22 mouse cellular contexts compared by ENCODE assay signal in the genomic region with DNA sequence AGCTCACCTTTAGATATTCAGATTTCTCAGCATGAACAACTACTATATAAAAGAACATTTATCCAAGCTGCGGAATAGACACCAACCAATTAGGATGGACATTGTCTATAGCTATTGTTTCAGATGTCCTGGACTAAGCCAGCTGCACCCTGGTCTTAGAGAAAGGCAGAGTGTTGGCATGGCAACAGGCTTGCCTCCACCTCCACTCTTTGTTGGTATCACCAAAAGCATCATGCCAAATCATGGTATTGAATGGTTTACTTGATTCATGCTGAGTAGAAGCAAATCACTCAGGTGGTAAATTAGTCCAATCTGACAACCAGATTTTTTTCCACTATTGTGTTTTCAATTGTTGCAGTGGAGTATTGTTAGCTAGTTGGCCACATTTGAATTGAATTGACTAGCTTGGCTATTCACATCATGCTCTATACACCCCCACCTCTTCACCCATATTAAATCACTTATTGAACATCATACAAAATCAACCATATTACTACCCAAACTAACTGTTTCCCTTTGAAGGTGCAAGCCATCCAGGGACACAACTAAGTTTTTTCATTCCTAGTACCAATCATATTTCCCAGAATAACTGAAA. TPM values are rescaled to one million over a fixed set of nuclear protein-coding genes. Genes with fewer than 3 reads are reported as not detected.
A peak's percentile ranks its signal among the peaks of the same experiment; 100 is the strongest.
DNase-seq lines count a peak whose midpoint lies in the region; ATAC-seq lines count a peak whose summit lies in the region.
"Had no signal": no experiment of that assay in that cellular context is flagged by ENCODE, and none has a peak within 500 bp of the region (broad histone marks: within the 10 kb centered on the region; RNA-seq: fewer than 3 reads in every experiment).

No protein-coding gene starts in this region.

- H3K9ac ChIP-seq in hindbrain, embryonic 16.5 days (ENCODE audit: low read depth, low read length), result no peak overlapping the region
- H3K9ac ChIP-seq in forebrain, embryonic 15.5 days (replicated peaks), result no peak overlapping the region
- no peak overlapping the region for H3K9ac ChIP-seq in neural tube, embryonic 11.5 days (ENCODE audit: low read length)
- H3K9ac ChIP-seq: embryonic facial prominence, embryonic 13.5 days; heart, embryonic 13.5 days; limb, embryonic 13.5 days; liver, embryonic 15.5 days had no signal

- no peak for ATAC-seq in hindbrain, embryonic 16.5 days
- ATAC-seq in forebrain, embryonic 15.5 days (replicated peaks), result peak; percentile 74
- peak; percentile 94 for ATAC-seq in neural tube, embryonic 11.5 days (ENCODE audit: insufficient read depth, low FRiP score, low TSS enrichment)
- ATAC-seq: Patski had no signal

- peak; percentile 31 for DNase-seq in hindbrain, embryonic 10.5 days (ENCODE audit: low spot score)
- DNase-seq in embryo, embryonic 10 days (ENCODE audit: low spot score), result peak; percentile 73
- DNase-seq in neural tube, embryonic 11.5 days (ENCODE audit: low spot score), result peak; percentile 43
- DNase-seq in heart, adult 9 months (ENCODE audit: low spot score in 2 of 2), result no peak
- no peak for DNase-seq in gastrocnemius, postnatal 4 days (ENCODE audit: low spot score in 2 of 2)
- no peak for DNase-seq in heart, embryonic 10.5 days (ENCODE audit: low spot score)
- DNase-seq: cerebellum, adult 8-10 months; gastrocnemius, postnatal 25 days; kidney, adult 18-20 months; kidney, postnatal 25 days; layer of hippocampus, adult 9-11 months; lung, postnatal 14 days; thymus, postnatal 36 days had no signal

- no peaks in the 10 kb centered on the region for H3K9me3 ChIP-seq in hindbrain, embryonic 10.5 days
- H3K9me3 ChIP-seq in hindbrain, embryonic 16.5 days (ENCODE audit: control insufficient read depth, low read length), result no peaks in the 10 kb centered on the region
- no peaks in the 10 kb centered on the region for H3K9me3 ChIP-seq in forebrain, embryonic 15.5 days
- no peaks in the 10 kb centered on the region for H3K9me3 ChIP-seq in neural tube, embryonic 11.5 days (ENCODE audit: control insufficient read depth, low read length)
- H3K9me3 ChIP-seq in heart, embryonic 10.5 days, result no peaks in the 10 kb centered on the region
- H3K9me3 ChIP-seq: embryonic facial prominence, embryonic 13.5 days; limb, embryonic 13.5 days; liver, embryonic 15.5 days had no signal

- no peak overlapping the region for H3K4me2 ChIP-seq in hindbrain, embryonic 16.5 days (ENCODE audit: low read length)
- no peak overlapping the region for H3K4me2 ChIP-seq in forebrain, embryonic 15.5 days (replicated peaks)
- H3K4me2 ChIP-seq in neural tube, embryonic 11.5 days (ENCODE audit: low read depth), result no peak overlapping the region
- H3K4me2 ChIP-seq: embryonic facial prominence, embryonic 13.5 days; heart, embryonic 13.5 days; limb, embryonic 13.5 days; liver, embryonic 15.5 days had no signal

- H3K27ac ChIP-seq in hindbrain, embryonic 10.5 days, result no peak overlapping the region
- H3K27ac ChIP-seq in hindbrain, embryonic 16.5 days (ENCODE audit: low read depth, low read length), result no peak overlapping the region
- no peak overlapping the region for H3K27ac ChIP-seq in forebrain, embryonic 15.5 days (replicated peaks)
- no peak overlapping the region for H3K27ac ChIP-seq in neural tube, embryonic 11.5 days (ENCODE audit: low read depth, low read length)
- H3K27ac ChIP-seq in heart, embryonic 10.5 days, result no peak overlapping the region
- H3K27ac ChIP-seq: embryonic facial prominence, embryonic 13.5 days; heart, embryonic 13.5 days; limb, embryonic 13.5 days; liver, embryonic 15.5 days had no signal

- WGBS in hindbrain, embryonic 10.5 days, result 36% methylated on average over 1 of the region's 1 CpGs
- WGBS in hindbrain, embryonic 16.5 days, result 17% methylated on average over 1 of the region's 1 CpGs
- WGBS in forebrain, embryonic 15.5 days, result 2% methylated on average over 1 of the region's 1 CpGs
- WGBS in neural tube, embryonic 11.5 days, result 52% methylated on average over 1 of the region's 1 CpGs
- WGBS in heart, embryonic 10.5 days, result 85% methylated on average over 1 of the region's 1 CpGs

- H3K27me3 ChIP-seq in hindbrain, embryonic 10.5 days (ENCODE audit: insufficient read depth, poor library complexity, severe bottlenecking), result peaks cover 27% of the 10 kb centered on the region
- no peaks in the 10 kb centered on the region for H3K27me3 ChIP-seq in hindbrain, embryonic 16.5 days (replicated peaks; ENCODE audit: control insufficient read depth, insufficient read depth, low read length)
- no peaks in the 10 kb centered on the region for H3K27me3 ChIP-seq in forebrain, embryonic 15.5 days
- H3K27me3 ChIP-seq in neural tube, embryonic 11.5 days (ENCODE audit: control insufficient read depth, insufficient read depth, low read length), result no peaks in the 10 kb centered on the region
- H3K27me3 ChIP-seq in heart, embryonic 10.5 days (ENCODE audit: insufficient read depth, poor library complexity, severe bottlenecking), result no peaks in the 10 kb centered on the region
- H3K27me3 ChIP-seq: embryonic facial prominence, embryonic 13.5 days; heart, embryonic 13.5 days; limb, embryonic 13.5 days; liver, embryonic 15.5 days; Patski had no signal

- no peaks in the 10 kb centered on the region; the same call in 1 of the 2 replicates for H3K4me1 ChIP-seq in hindbrain, embryonic 10.5 days (replicated peaks)
- no peaks in the 10 kb centered on the region for H3K4me1 ChIP-seq in hindbrain, embryonic 16.5 days (ENCODE audit: control insufficient read depth, insufficient read depth, low read depth, low read length)
- peaks cover 4% of the 10 kb centered on the region; the same call in 1 of the 2 replicates for H3K4me1 ChIP-seq in forebrain, embryonic 15.5 days
- H3K4me1 ChIP-seq in neural tube, embryonic 11.5 days (ENCODE audit: control insufficient read depth, insufficient read depth, low read length), result no peaks in the 10 kb centered on the region
- H3K4me1 ChIP-seq in heart, embryonic 10.5 days, result no peaks in the 10 kb centered on the region
- H3K4me1 ChIP-seq: embryonic facial prominence, embryonic 13.5 days; heart, embryonic 13.5 days; limb, embryonic 13.5 days; liver, embryonic 15.5 days had no signal

- no peak overlapping the region for H3K4me3 ChIP-seq in hindbrain, embryonic 10.5 days
- H3K4me3 ChIP-seq in hindbrain, embryonic 16.5 days (ENCODE audit: low read length), result no peak overlapping the region
- no peak overlapping the region for H3K4me3 ChIP-seq in forebrain, embryonic 15.5 days
- H3K4me3 ChIP-seq in neural tube, embryonic 11.5 days (ENCODE audit: low read depth, low read length), result no peak overlapping the region
- no peak overlapping the region for H3K4me3 ChIP-seq in heart, embryonic 10.5 days
- H3K4me3 ChIP-seq: embryonic facial prominence, embryonic 13.5 days; heart, embryonic 13.5 days; limb, embryonic 13.5 days; liver, embryonic 15.5 days had no signal

- no peaks in the 10 kb centered on the region for H3K36me3 ChIP-seq in hindbrain, embryonic 10.5 days
- H3K36me3 ChIP-seq in hindbrain, embryonic 16.5 days (ENCODE audit: control insufficient read depth, insufficient read depth, low read length), result no peaks in the 10 kb centered on the region
- no peaks in the 10 kb centered on the region for H3K36me3 ChIP-seq in forebrain, embryonic 15.5 days
- H3K36me3 ChIP-seq in neural tube, embryonic 11.5 days (ENCODE audit: control insufficient read depth, insufficient read depth, low read length), result no peaks in the 10 kb centered on the region
- no peaks in the 10 kb centered on the region for H3K36me3 ChIP-seq in heart, embryonic 10.5 days
- H3K36me3 ChIP-seq: embryonic facial prominence, embryonic 13.5 days; heart, embryonic 13.5 days; limb, embryonic 13.5 days; liver, embryonic 15.5 days had no signal

RNA-seq across cellular contexts. Expression of a gene that starts 25.8 kb away (rescaled TPM):
- 0.30 and 0.57 TPM in 2 replicates for polyA plus RNA-seq in hindbrain, embryonic 10.5 days (2016; fragmentation: Nextera tagmentation; extraction: Ambion mirVana)
- polyA plus RNA-seq in hindbrain, embryonic 16.5 days (2015; fragmentation: Nextera tagmentation; extraction: Ambion mirVana), result 9.3 and 12.1 TPM in 2 replicates
- polyA plus RNA-seq in forebrain, embryonic 15.5 days (2015; fragmentation: Nextera tagmentation; extraction: Ambion mirVana), result 3.7 and 5.0 TPM in 2 replicates
- 0.58 and 0.61 TPM in 2 replicates for polyA plus RNA-seq in neural tube, embryonic 11.5 days (2014; fragmentation: Nextera tagmentation; extraction: Ambion mirVana)
- 10 to 100 TPM; 11.8 to 18.0 TPM for total RNA-seq in gastrocnemius, postnatal 4 days (2021)
- polyA plus RNA-seq in heart, embryonic 10.5 days (2016; fragmentation: Nextera tagmentation; extraction: Ambion mirVana), result 0.23 and 0.35 TPM in 2 replicates
- total RNA-seq: hematopoietic stem cell, adult 5-6 weeks; megakaryocyte-erythroid progenitor cell, adult 5-6 weeks had no signal
- polyA plus RNA-seq: Patski had no signal

Comparison
In these comparisons a context has a peak if more than half of its experiments do, and no peak if none do; other contexts are left out.
1. DNase-seq: peak in hindbrain, embryonic 10.5 days (single experiment), embryo, embryonic 10 days (single experiment) and neural tube, embryonic 11.5 days (single experiment); none in heart, adult 9 months (0 of 2), gastrocnemius, postnatal 4 days (0 of 2) and heart, embryonic 10.5 days (single experiment).